Mouse (Mus musculus) bone marrow, adult 2 months (tissue): ENCODE measurements at regions not wholly inside any gene's neighbourhood (a gene's known extent, or its start where the extent isn't known, plus 50 kb on each side); places are given as distances from the start of the nearest gene placed in this dataset.

ENCODE experiments used
- CTCF ChIP-seq: fragments of 200-500 bp; IDR thresholded peaks from 2 replicates; pipeline ENCODE4 v1.5.1; 2011; ENCODE audit warnings: low read length, control low read depth; ENCODE audit not compliant: control insufficient read depth, insufficient read depth
- POLR2A ChIP-seq: fragments of 200-500 bp; IDR thresholded peaks from 2 replicates; pipeline ENCODE4 v1.6.1; 2011; ENCODE audit warnings: low read depth, mild to moderate bottlenecking, control low read depth, low read length, borderline replicate concordance; ENCODE audit not compliant: control insufficient read depth

- TF ChIP-seq POLR2A (no peak), CTCF (no peak)
Measured at GRCm38 (mm10) chr7:121280597-121280996, 111.1 kb upstream of the Hs3st2 start.
